Mouse (Mus musculus) forebrain, embryonic 11.5 days (tissue): Measurements from ENCODE around the gene Zfp324. TPM values are rescaled to one million over a fixed set of nuclear protein-coding genes. Genes with fewer than 3 reads are reported as not detected.
"Not testable (repeated sequence)": the region's sequence is repeated elsewhere in the genome, so short reads cannot be mapped to it uniquely, and the experiment has no call there.

Source experiments
- ATAC-seq: fragments of 200-750 bp; cut with Nextera tagmentation; replicated peaks from 2 replicates; pipeline ENCODE4 v1.8.0; 2017; ENCODE audit warnings: moderate TSS enrichment; ENCODE audit not compliant: low FRiP score
- DNase-seq: peaks from one replicate; pipeline ENCODE4 v3.0.0-alpha.2; 2017; ENCODE audit warnings: low spot score
- H3K27ac ChIP-seq: fragments of 300-500 bp; sonication (generic); 2 replicates; pipeline ENCODE4 v1.5.1; 2014; ENCODE audit warnings: low read depth, low read length
- H3K27me3 ChIP-seq: fragments of 300-500 bp; sonication (generic); 2 replicates; pipeline ENCODE4 v1.6.1; 2014; ENCODE audit warnings: mild to moderate bottlenecking, low read length, mixed read lengths; ENCODE audit not compliant: control insufficient read depth, insufficient read depth
- H3K36me3 ChIP-seq: fragments of 300-500 bp; sonication (generic); 2 replicates; pipeline ENCODE4 v1.6.1; 2014; ENCODE audit warnings: mild to moderate bottlenecking, low read length, moderate library complexity, mixed read lengths; ENCODE audit not compliant: control insufficient read depth, insufficient read depth
- H3K4me1 ChIP-seq: fragments of 300-500 bp; sonication (generic); replicated peaks from 2 replicates; pipeline ENCODE4 v1.6.1; 2014; ENCODE audit warnings: low read length, mixed read lengths; ENCODE audit not compliant: control insufficient read depth, insufficient read depth
- H3K4me2 ChIP-seq: fragments of 300-500 bp; sonication (generic); 2 replicates; pipeline ENCODE4 v1.6.1; 2014; ENCODE audit warnings: low read depth, mild to moderate bottlenecking, low read length, moderate library complexity, mixed read lengths; ENCODE audit not compliant: severe bottlenecking
- H3K4me3 ChIP-seq: fragments of 300-500 bp; sonication (generic); 2 replicates; pipeline ENCODE4 v1.5.1; 2014; ENCODE audit warnings: low read depth, low read length
- H3K9ac ChIP-seq: fragments of 300-500 bp; sonication (generic); 2 replicates; pipeline ENCODE4 v1.6.1; 2014; ENCODE audit warnings: low read length
- H3K9me3 ChIP-seq: fragments of 300-500 bp; sonication (generic); 2 replicates; pipeline ENCODE4 v1.6.1; 2016; ENCODE audit warnings: low read length, mixed read lengths; ENCODE audit not compliant: control insufficient read depth
- WGBS: fragments of 180-500 bp; shearing (Covaris S2); extraction: QIAGEN DNeasy Blood & Tissue Kit; methylation state at CpG from one replicate; pipeline ENCODE4 v1.1.7; 2014; 5-methylcytosine and 5-hydroxymethylcytosine counted together
- polyA plus RNA-seq: library from polyadenylated mRNA; unstranded; fragments of >200 nt; fragmentation: Nextera tagmentation; extraction: Ambion mirVana; gene quantifications from 2 replicates; pipeline ENCODE4 v1.2.1, GENCODE M21; 2014

The Zfp324 gene
- polyA plus RNA-seq, 1 experiment from 2014 or later, result 10.8 TPM

GRCm38 (mm10) chr7:12927693-12928589, 37.7 kb upstream of the Zfp324 start:
- DNase-seq (peak; percentile 72), ATAC-seq (peak; percentile 48)
- Histone ChIP-seq H3K9ac (peak overlapping the region; percentile 32; the same call in 1 of the 2 replicates), H3K36me3 (peaks cover 24% of the 10 kb centered on the region; the same call in 1 of the 2 replicates), H3K4me3 (peak overlapping the region; percentile 12; the same call in 1 of the 2 replicates), H3K27ac (no peak overlapping the region), H3K9me3 (no peaks in the 10 kb centered on the region; the same call in 1 of the 2 replicates), H3K4me2 (peak overlapping the region; percentile 51), H3K4me1 (peaks cover 5% of the 10 kb centered on the region; the same call in 1 of the 2 replicates), H3K27me3 (peaks cover 11% of the 10 kb centered on the region; the same call in 1 of the 2 replicates)
- 4% methylated on average over 65 of the region's 65 CpGs for whole genome bisulfite sequencing

GRCm38 (mm10) chr7:12933615-12934140, 32.0 kb upstream of the Zfp324 start:
- ATAC-seq (no peak), DNase-seq (no peak)
- Histone ChIP-seq H3K27me3 (peaks cover 2% of the 10 kb centered on the region; the same call in 1 of the 2 replicates), H3K4me1 (no peaks in the 10 kb centered on the region), H3K4me2 (no peak overlapping the region), H3K9ac (no peak overlapping the region), H3K27ac (no peak overlapping the region), H3K36me3 (no peaks in the 10 kb centered on the region), H3K9me3 (no peaks in the 10 kb centered on the region), H3K4me3 (no peak overlapping the region)
- WGBS, result 72% methylated on average over 4 of the region's 4 CpGs

- Histone ChIP-seq H3K36me3 (no peaks in the 10 kb centered on the region), H3K27me3 (no peaks in the 10 kb centered on the region), H3K4me2 (no peak overlapping the region), H3K9me3 (no peaks in the 10 kb centered on the region), H3K4me3 (no peak overlapping the region), H3K9ac (no peak overlapping the region), H3K4me1 (no peaks in the 10 kb centered on the region), H3K27ac (no peak overlapping the region)
- 84% methylated on average over 3 of the region's 3 CpGs for WGBS
- DNase-seq (no peak), ATAC-seq (no peak)
These were observed 30.8 kb upstream of the Zfp324 start for GRCm38 (mm10) chr7:12934808-12935207.

DNA sequence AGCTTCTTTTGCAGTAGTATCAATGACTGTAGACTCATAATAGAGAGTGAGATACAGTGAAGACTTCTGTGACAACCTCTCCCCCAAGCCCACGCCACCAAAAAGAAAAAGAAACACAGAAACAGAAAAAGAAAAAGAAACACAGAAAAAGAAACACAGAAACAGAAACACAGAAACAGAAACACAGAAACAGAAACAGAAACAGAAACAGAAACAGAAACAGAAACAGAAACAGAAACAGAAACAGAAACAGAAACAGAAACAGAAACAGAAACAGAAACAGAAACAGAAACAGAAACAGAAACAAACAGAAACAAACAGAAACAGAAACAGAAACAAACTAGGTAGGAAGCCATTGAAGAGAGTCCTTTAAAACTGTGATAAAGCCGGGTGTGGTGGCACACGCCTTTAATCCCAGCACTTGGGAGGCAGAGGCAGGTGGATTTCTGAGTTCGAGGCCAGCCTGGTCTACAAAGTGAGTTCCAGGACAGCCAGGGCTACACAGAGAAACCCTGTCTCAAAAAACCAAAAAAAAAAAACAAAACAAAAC, 28.3 kb upstream of the Zfp324 start:
- H3K4me1 ChIP-seq, H3K9ac ChIP-seq, H3K4me3 ChIP-seq, DNase-seq, H3K36me3 ChIP-seq, H3K4me2 ChIP-seq, H3K27ac ChIP-seq, H3K27me3 ChIP-seq, ATAC-seq, H3K9me3 ChIP-seq: not testable (repeated sequence)
- 77% methylated on average over 3 of the region's 4 CpGs for WGBS

GRCm38 (mm10) chr7:12940599-12940998, 25.0 kb upstream of the Zfp324 start:
- Histone ChIP-seq H3K9me3 (no peaks in the 10 kb centered on the region), H3K4me1 (no peaks in the 10 kb centered on the region), H3K27ac (no peak overlapping the region), H3K4me2 (no peak overlapping the region), H3K36me3 (no peaks in the 10 kb centered on the region), H3K27me3 (no peaks in the 10 kb centered on the region), H3K4me3 (no peak overlapping the region), H3K9ac (no peak overlapping the region)
- ATAC-seq (no peak), DNase-seq (no peak)
- WGBS, result 83% methylated on average over 4 of the region's 4 CpGs

DNA sequence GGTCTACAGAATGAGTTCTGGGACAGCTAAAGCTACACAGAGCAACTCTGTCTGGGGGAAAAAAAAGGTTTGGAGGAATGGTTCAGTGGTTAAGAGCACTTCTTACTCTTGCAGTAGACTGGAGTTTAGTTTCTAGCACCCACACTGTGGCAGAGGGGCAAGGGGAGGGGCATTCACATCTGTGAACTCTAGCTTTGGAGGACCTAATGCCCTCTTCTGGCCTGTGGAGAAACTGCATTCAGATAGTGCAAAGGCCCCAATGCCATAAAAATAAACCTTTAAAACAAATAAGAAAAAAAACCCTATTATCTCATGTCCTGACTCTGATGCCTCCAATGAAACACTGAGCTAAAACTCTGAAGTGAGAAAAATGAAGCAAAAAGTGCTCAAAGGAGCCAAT, 22.1 kb upstream of the Zfp324 start:
- Histone ChIP-seq H3K4me3 (no peak overlapping the region), H3K4me1 (no peaks in the 10 kb centered on the region), H3K9ac (no peak overlapping the region), H3K27ac (no peak overlapping the region), H3K9me3 (no peaks in the 10 kb centered on the region), H3K36me3 (no peaks in the 10 kb centered on the region), H3K27me3 (no peaks in the 10 kb centered on the region), H3K4me2 (no peak overlapping the region)
- no peak for ATAC-seq
- no peak for DNase-seq

GRCm38 (mm10) chr7:12949032-12949871, 16.4 kb upstream of the Zfp324 start:
- no peaks in the 10 kb centered on the region for H3K9me3 ChIP-seq
- no peaks in the 10 kb centered on the region; the same call in 1 of the 2 replicates for H3K4me1 ChIP-seq
- peak overlapping the region; percentile 58 for H3K27ac ChIP-seq
- peak; percentile 92 for DNase-seq
- ATAC-seq, result peak; percentile 98
- H3K4me2 ChIP-seq, result peak overlapping the region; percentile 64
- 9% methylated on average over 35 of the region's 35 CpGs for WGBS
- peak overlapping the region; percentile 34 for H3K4me3 ChIP-seq
- no peaks in the 10 kb centered on the region for H3K36me3 ChIP-seq
- no peaks in the 10 kb centered on the region for H3K27me3 ChIP-seq
- peak overlapping the region; percentile 56 for H3K9ac ChIP-seq

GRCm38 (mm10) chr7:12949872-12950229, 15.8 kb upstream of the Zfp324 start:
- peak overlapping the region; percentile 56 for H3K9ac ChIP-seq
- 0 out of 2 replicates have a peak overlapping the region, but pooled peaks have one; percentile 33 for H3K27ac ChIP-seq
- no peaks in the 10 kb centered on the region for H3K27me3 ChIP-seq
- H3K4me2 ChIP-seq, result peak overlapping the region; percentile 64
- ATAC-seq (no peak; the same call in none of the 2 replicates), DNase-seq (no peak)
- WGBS, result 11% methylated on average over 16 of the region's 16 CpGs
- H3K36me3 ChIP-seq, result no peaks in the 10 kb centered on the region
- peak overlapping the region; percentile 34 for H3K4me3 ChIP-seq
- H3K4me1 ChIP-seq, result no peaks in the 10 kb centered on the region; the same call in 1 of the 2 replicates
- no peaks in the 10 kb centered on the region for H3K9me3 ChIP-seq
